Mouse (Mus musculus) skeletal muscle tissue, postnatal 0 days (tissue): Measurements from ENCODE around the gene Mybphl. TPM values are rescaled to one million over a fixed set of nuclear protein-coding genes. Genes with fewer than 3 reads are reported as not detected.

Experiments
- polyA plus RNA-seq: library from polyadenylated mRNA; unstranded; fragments of >200 nt; fragmentation: Nextera tagmentation; extraction: Ambion mirVana; gene quantifications from 2 replicates; pipeline ENCODE4 v1.2.1, GENCODE M21; 2015

The Mybphl gene
- polyA plus RNA-seq = 0.29 and 0.33 TPM in 2 replicates

GRCm38 (mm10) chr3:108364270-108364995, at the start of gene Mybphl:
Gene Mybphl (plus strand): TSS chr3:108364911.

GRCm38 (mm10) chr3:108383485-108384354, 19.0 kb downstream of the Mybphl start, which contains the start of gene Psrc1:
Gene Psrc1 (plus strand): TSS chr3:108383839.

DNA sequence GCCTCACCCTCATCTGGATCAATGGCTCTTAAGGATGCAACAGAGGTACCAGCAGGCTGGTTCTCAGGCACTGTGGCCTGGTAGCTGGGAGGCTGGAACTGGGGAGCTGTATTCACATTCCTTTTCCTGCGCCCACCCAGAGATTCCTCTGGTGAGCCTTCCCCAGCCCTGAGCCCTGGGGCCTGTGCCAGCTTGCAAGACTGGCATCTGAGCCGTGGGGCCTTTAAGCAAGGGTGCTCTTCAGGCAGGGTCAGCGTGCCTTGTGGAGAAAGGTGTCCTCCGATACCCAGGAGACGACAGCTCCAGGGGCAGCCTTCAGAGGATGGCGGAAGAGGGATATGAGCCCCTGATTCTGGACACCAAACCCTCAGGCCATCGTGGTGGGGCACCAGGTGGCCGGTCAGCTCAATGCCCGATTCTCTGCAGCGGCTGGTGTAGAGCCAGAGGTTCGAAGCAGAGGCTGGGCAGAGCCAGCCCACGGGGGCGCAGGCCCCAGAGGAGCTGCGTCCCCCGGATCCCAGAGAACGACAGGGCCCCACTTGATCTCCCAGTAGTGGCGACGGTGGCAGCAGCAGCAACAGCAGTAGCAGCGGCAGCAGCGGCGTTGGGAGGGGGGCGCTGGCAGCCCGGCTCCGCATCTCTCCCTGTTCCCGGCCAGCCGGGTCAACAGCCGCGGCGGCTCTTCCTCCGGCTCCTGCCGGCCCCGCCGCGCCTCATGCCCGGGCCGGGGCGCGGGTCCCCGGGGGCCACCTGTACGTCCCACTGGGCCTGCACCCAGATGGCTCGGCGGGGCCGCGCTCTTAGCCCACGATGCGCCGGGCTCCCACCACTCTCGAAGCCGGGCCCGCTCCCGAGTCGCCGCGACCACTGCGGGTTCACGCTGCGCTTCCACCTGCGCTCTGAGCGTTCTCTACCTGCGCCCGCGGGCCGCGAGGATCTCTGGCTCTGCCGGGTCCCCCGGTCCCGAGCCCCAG, 50.4 kb downstream of the Mybphl start, which contains the start of gene Celsr2:
Gene Celsr2 (minus strand): TSS at position 696 of the 974 bp plus-strand sequence.

Other genes with a start within 250 kb of the Mybphl start
- gene Gnai3, start 218.8 kb upstream of the Mybphl start, polyA plus RNA-seq = 49.0 and 55.8 TPM in 2 replicates
- 0.11 and 0.12 TPM in 2 replicates for gene Gpr61, start 210.0 kb upstream of the Mybphl start, polyA plus RNA-seq
- 16.6 and 16.9 TPM in 2 replicates for gene Amigo1, start 178.6 kb upstream of the Mybphl start, polyA plus RNA-seq
- gene Cyb561d1, start 163.7 kb upstream of the Mybphl start, polyA plus RNA-seq = 1.8 and 2.1 TPM in 2 replicates
- 5.7 and 6.8 TPM in 2 replicates for gene Atxn7l2, start 154.0 kb upstream of the Mybphl start, polyA plus RNA-seq
- gene Sypl2, start 138.3 kb upstream of the Mybphl start, polyA plus RNA-seq = 204 and 213 TPM in 2 replicates
- gene Psma5, start 108.0 kb upstream of the Mybphl start, polyA plus RNA-seq = 248 and 270 TPM in 2 replicates
- gene Sort1, start 80.8 kb upstream of the Mybphl start, polyA plus RNA-seq = 10.5 and 11.2 TPM in 2 replicates
- 6.3 and 6.4 TPM in 2 replicates for gene Psrc1, start 18.9 kb downstream of the Mybphl start, polyA plus RNA-seq
- gene Celsr2, start 50.6 kb downstream of the Mybphl start, polyA plus RNA-seq = 0.76 and 1.8 TPM in 2 replicates
- gene Sars, start 80.3 kb downstream of the Mybphl start, polyA plus RNA-seq = 68.8 and 83.1 TPM in 2 replicates
- not detected in 2 replicates for gene 1700013F07Rik, start 169.2 kb downstream of the Mybphl start, polyA plus RNA-seq
- 0.03 and 0.04 TPM in 2 replicates for gene 5330417C22Rik, start 171.6 kb downstream of the Mybphl start, polyA plus RNA-seq
- gene Tmem167b, start 197.6 kb downstream of the Mybphl start, polyA plus RNA-seq = 21.0 and 24.8 TPM in 2 replicates
- 26.6 and 33.4 TPM in 2 replicates for gene Taf13, start 206.8 kb downstream of the Mybphl start, polyA plus RNA-seq
- 3.6 and 4.3 TPM in 2 replicates for gene Wdr47, start 226.4 kb downstream of the Mybphl start, polyA plus RNA-seq